Mouse (Mus musculus) forebrain, embryonic 14.5 days (tissue): ENCODE measurements around the gene Tsc1. TPM values are rescaled to one million over a fixed set of nuclear protein-coding genes. Genes with fewer than 3 reads are reported as not detected.
A peak's percentile ranks its signal among the peaks of the same experiment; 100 is the strongest.

Experiments used
- ATAC-seq: fragments of 200-750 bp; cut with Nextera tagmentation; 2 replicates; pipeline ENCODE4 v1.8.0; 2017; ENCODE audit warnings: mild to moderate bottlenecking, moderate library complexity
- DNase-seq: peaks from one replicate; pipeline ENCODE4 v3.0.0-alpha.2; 2015; ENCODE audit warnings: low spot score
- H3K27ac ChIP-seq: fragments of 300-500 bp; sonication (generic); 2 replicates; pipeline ENCODE4 v1.5.1; 2014; ENCODE audit warnings: low read depth, mild to moderate bottlenecking, control low read depth, low read length, moderate library complexity
- H3K27me3 ChIP-seq: fragments of 300-500 bp; sonication (generic); replicated peaks from 2 replicates; pipeline ENCODE4 v1.6.1; 2014; ENCODE audit warnings: low read length, control low read depth, mixed read lengths; ENCODE audit not compliant: control insufficient read depth, insufficient read depth
- H3K36me3 ChIP-seq: fragments of 300-500 bp; sonication (generic); 2 replicates; pipeline ENCODE4 v1.6.1; 2014; ENCODE audit warnings: low read length, control low read depth; ENCODE audit not compliant: control insufficient read depth, insufficient read depth
- H3K4me1 ChIP-seq: fragments of 300-500 bp; sonication (generic); 2 replicates; pipeline ENCODE4 v1.6.1; 2014; ENCODE audit warnings: antibody characterized with exemption, low read length, control low read depth; ENCODE audit not compliant: control insufficient read depth, insufficient read depth
- H3K4me2 ChIP-seq: fragments of 300-500 bp; sonication (generic); 2 replicates; pipeline ENCODE4 v1.6.1; 2014; ENCODE audit warnings: mild to moderate bottlenecking, control low read depth, low read length
- H3K4me3 ChIP-seq: fragments of 300-500 bp; sonication (generic); 2 replicates; pipeline ENCODE4 v1.5.1; 2014; ENCODE audit warnings: low read depth, low read length, control low read depth
- H3K9ac ChIP-seq: fragments of 300-500 bp; sonication (generic); 2 replicates; pipeline ENCODE4 v1.6.1; 2014; ENCODE audit warnings: mild to moderate bottlenecking, low read length, control low read depth, moderate library complexity
- H3K9me3 ChIP-seq: fragments of 300-500 bp; sonication (generic); replicated peaks from 2 replicates; pipeline ENCODE4 v1.6.1; 2016; ENCODE audit warnings: low read length, control low read depth, mixed read lengths; ENCODE audit not compliant: control insufficient read depth
- WGBS: fragments of 180-500 bp; shearing (Covaris S2); extraction: QIAGEN DNeasy Blood & Tissue Kit; methylation state at CpG from one replicate; pipeline ENCODE4 v1.1.7; 2014; 5-methylcytosine and 5-hydroxymethylcytosine counted together
- microRNA-seq: library from miRNA; unstranded; fragments of <30 nt; microRNA quantifications from one replicate; pipeline ENCODE4, GENCODE M21; 2016
- polyA plus RNA-seq: library from polyadenylated mRNA; unstranded; fragments of >200 nt; fragmentation: Nextera tagmentation; extraction: Ambion mirVana; gene quantifications from 2 replicates; pipeline ENCODE4 v1.2.1, GENCODE M21; 2014

Tsc1 gene
- polyA plus RNA-seq, 1 experiment from 2014 or later: 17.7 TPM

DNA sequence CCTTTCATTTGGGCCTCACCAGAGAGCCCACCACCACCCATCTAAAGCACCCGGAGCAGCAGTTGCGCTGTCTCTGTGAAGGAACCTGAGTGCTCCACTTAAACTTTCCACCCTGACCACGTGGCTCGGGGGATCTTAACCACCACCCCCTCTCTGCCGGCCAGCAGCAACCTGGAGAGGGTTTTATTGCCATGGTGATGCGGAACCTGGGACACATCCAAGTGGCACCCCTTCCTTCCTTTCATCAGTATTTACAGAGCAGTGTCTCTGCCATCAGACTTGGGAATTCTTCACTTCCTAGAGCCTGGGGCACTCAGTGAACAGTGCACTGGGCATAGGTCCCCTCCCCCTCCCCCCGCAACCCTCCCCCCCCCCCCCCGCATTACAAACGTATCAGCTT is 82.9 kb downstream of the Tsc1 start:
- no peaks in the 10 kb centered on the region for H3K27me3 ChIP-seq
- H3K9me3 ChIP-seq: no peaks in the 10 kb centered on the region
- H3K4me2 ChIP-seq: no peak overlapping the region
- no peak overlapping the region for H3K27ac ChIP-seq
- H3K4me3 ChIP-seq: no peak overlapping the region
- WGBS: 60% methylated on average over 9 of the region's 9 CpGs
- DNase-seq (no peak), ATAC-seq (no peak)
- H3K9ac ChIP-seq: no peak overlapping the region
- 0 out of 2 replicates have a peak, but pooled peaks cover 6% of the 10 kb centered on the region for H3K4me1 ChIP-seq
- H3K36me3 ChIP-seq: no peaks in the 10 kb centered on the region

GRCm38 (mm10) chr2:28727786-28728404 is 86.9 kb downstream of the Tsc1 start:
- Histone ChIP-seq H3K4me2 (no peak overlapping the region), H3K36me3 (no peaks in the 10 kb centered on the region), H3K27me3 (no peaks in the 10 kb centered on the region), H3K9ac (no peak overlapping the region), H3K4me3 (no peak overlapping the region), H3K4me1 (0 out of 2 replicates have a peak, but pooled peaks cover 3% of the 10 kb centered on the region), H3K27ac (no peak overlapping the region), H3K9me3 (no peaks in the 10 kb centered on the region)
- DNase-seq (peak; percentile 20), ATAC-seq (0 out of 2 replicates have a peak, but pooled peaks have one; percentile 12)
- 12% methylated on average over 16 of the region's 16 CpGs for WGBS

GRCm38 (mm10) chr2:28730676-28731075 is 89.6 kb downstream of the Tsc1 start:
- Histone ChIP-seq H3K4me1 (0 out of 2 replicates have a peak, but pooled peaks cover 3% of the 10 kb centered on the region), H3K4me3 (no peak overlapping the region), H3K4me2 (no peak overlapping the region), H3K9ac (no peak overlapping the region), H3K9me3 (no peaks in the 10 kb centered on the region), H3K27me3 (no peaks in the 10 kb centered on the region), H3K27ac (no peak overlapping the region), H3K36me3 (no peaks in the 10 kb centered on the region)
- peak; percentile 47 for DNase-seq
- ATAC-seq: no peak

DNA sequence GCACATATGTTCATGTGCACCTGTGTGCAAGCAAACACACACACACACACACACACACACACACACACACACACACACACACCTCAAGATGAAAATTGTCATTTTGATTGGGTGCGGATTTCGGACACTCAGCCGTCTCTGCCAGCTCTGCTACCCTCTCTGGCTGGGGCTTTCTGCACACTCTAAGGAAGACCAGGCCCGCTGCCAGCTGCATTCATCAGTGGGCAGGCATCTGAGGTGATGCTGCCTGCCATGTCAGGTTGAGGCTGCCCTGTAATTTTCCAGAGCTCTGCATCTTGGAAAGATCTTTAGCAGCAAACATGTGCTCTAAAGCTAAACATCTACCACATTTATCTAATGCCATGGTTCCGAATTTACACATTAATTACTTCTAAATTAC is 96.1 kb downstream of the Tsc1 start:
- 56% methylated on average over 5 of the region's 5 CpGs for WGBS
- Histone ChIP-seq H3K36me3 (no peaks in the 10 kb centered on the region), H3K27me3 (peaks cover 5% of the 10 kb centered on the region), H3K4me1 (peaks cover 4% of the 10 kb centered on the region; the same call in 1 of the 2 replicates), H3K9ac (no peak overlapping the region), H3K4me2 (no peak overlapping the region), H3K4me3 (no peak overlapping the region), H3K27ac (no peak overlapping the region), H3K9me3 (no peaks in the 10 kb centered on the region)
- peak; percentile 65 for DNase-seq
- ATAC-seq: no peak

DNA sequence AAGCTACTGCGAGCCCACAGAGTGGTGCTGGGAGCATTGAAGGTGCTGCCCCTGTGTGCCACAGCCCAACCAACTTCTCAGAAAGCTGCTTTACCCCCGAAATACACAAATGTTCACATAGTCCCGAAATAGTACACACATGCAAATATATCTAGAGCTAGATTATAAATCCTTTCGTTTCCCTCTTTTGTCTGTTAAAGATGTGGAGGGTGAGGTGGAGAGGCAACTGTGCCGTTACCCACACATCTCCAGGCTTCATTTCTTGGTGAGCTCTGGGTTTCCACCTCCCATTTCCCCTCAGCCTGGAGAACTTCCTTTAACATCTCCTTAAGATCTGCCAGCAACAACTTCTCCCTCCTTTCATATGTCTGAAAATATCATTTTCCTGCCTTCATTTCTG is 99.1 kb downstream of the Tsc1 start:
- peaks cover 4% of the 10 kb centered on the region; the same call in 1 of the 2 replicates for H3K4me1 ChIP-seq
- WGBS: 90% methylated on average over 5 of the region's 5 CpGs
- peaks cover 5% of the 10 kb centered on the region for H3K27me3 ChIP-seq
- no peaks in the 10 kb centered on the region for H3K36me3 ChIP-seq
- H3K9ac ChIP-seq: no peak overlapping the region
- no peak overlapping the region for H3K4me2 ChIP-seq
- ATAC-seq: no peak
- H3K9me3 ChIP-seq: no peaks in the 10 kb centered on the region
- no peak overlapping the region for H3K27ac ChIP-seq
- DNase-seq: no peak
- H3K4me3 ChIP-seq: no peak overlapping the region

Small RNA genes lying within 50 kb of the gene (microRNA-seq; reads per million reads assigned to microRNA genes)
- not detected for gene Gm22824
- 1.6 reads per million, percentile 6 among the genes with 10 or more reads in this experiment for gene Mir3088

Other genes starting within 250 kb of the Tsc1 start
- gene Ppp1r26, start 194.4 kb upstream of the Tsc1 start, polyA plus RNA-seq: 4.6 and 5.6 TPM in 2 replicates
- gene 1700007K13Rik, start 174.9 kb upstream of the Tsc1 start, polyA plus RNA-seq: 2.5 and 3.2 TPM in 2 replicates
- 55.0 and 59.2 TPM in 2 replicates for gene Mrps2, start 173.2 kb upstream of the Tsc1 start, polyA plus RNA-seq
- gene Gbgt1, start 144.3 kb upstream of the Tsc1 start, polyA plus RNA-seq: 0.22 and 0.33 TPM in 2 replicates
- 0.94 TPM in 1 of 2 replicates, not detected in the other for gene Gm10134, start 135.1 kb upstream of the Tsc1 start, polyA plus RNA-seq
- 63.3 and 82.1 TPM in 2 replicates for gene Ralgds, start 128.1 kb upstream of the Tsc1 start, polyA plus RNA-seq
- not detected in 2 replicates for gene Cel, start 77.8 kb upstream of the Tsc1 start, polyA plus RNA-seq
- 20.5 and 28.6 TPM in 2 replicates for gene Gtf3c5, start 57.5 kb upstream of the Tsc1 start, polyA plus RNA-seq
- 0.12 TPM in 1 of 2 replicates, not detected in the other for gene Gfi1b, start 19.2 kb upstream of the Tsc1 start, polyA plus RNA-seq
- 1.8 and 2.8 TPM in 2 replicates for gene Spaca9, start 58.5 kb downstream of the Tsc1 start, polyA plus RNA-seq
- gene Ak8, start 58.9 kb downstream of the Tsc1 start, polyA plus RNA-seq: 2.0 and 2.2 TPM in 2 replicates
- 20.2 and 24.9 TPM in 2 replicates for gene Gtf3c4, start 199.1 kb downstream of the Tsc1 start, polyA plus RNA-seq
- 13.5 and 15.7 TPM in 2 replicates for gene Ddx31, start 199.2 kb downstream of the Tsc1 start, polyA plus RNA-seq